Mouse (Mus musculus) right cerebral cortex, postnatal 36 days (tissue): Measurements from ENCODE around the gene Ptprh.

Experiments used
- DNase-seq, 2 experiments: peaks; one replicate each; pipeline ENCODE4 v3.0.0; 2022; ENCODE audit warnings: low spot score in 2 of 2, mixed read lengths in 1 of 2

Ptprh gene

GRCm38 (mm10) chr7:4603873-4604272 lies at the start of gene Ptprh:
Ptprh (minus strand) TSS chr7:4604041.
- DNase-seq: no peak

DNA sequence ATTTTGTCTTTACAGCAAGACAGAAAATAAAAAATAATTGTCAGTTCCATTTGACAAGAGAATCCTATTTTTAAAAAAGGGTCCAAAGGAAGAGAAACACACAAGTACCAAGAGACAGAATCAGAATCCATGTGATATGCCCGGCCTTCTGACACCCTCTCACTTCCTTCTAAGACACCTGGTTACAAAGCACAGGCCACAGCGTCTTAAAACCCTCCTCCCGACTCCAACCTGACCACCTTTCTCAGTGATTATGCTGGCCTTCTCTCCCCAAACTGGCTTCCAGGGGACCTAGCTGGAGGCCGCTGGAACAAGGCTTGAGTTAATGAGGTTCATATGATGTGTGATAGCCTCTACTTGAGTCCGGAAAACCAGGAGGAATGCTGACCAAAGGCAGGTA lies 49.5 kb upstream of the Ptprh start:
- DNase-seq: no peak

- DNase-seq: no peak
Measured at GRCm38 (mm10) chr7:4652726-4653125, 48.9 kb upstream of the Ptprh start.

DNA sequence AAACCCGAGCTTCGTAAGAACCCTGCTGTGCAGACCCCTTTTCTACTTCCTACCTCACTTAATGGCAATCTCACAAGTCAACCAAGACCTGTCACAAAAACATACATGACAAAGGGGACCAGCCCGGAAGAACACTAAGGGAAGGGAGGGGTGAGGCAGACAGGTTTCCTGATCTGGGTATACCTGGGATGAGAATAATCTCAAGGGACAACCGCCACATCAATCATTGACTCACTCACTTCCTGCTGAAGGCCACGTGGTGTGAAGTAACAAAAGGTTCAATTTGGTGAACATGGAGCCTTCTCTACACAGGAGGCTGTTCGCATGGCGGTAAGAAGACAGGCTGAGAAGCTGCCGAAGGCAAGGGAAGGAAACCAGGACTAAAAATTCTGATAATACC lies 47.7 kb upstream of the Ptprh start:
- DNase-seq: no peak

GRCm38 (mm10) chr7:4647992-4648391 lies 44.2 kb upstream of the Ptprh start:
- no peak for DNase-seq

DNA sequence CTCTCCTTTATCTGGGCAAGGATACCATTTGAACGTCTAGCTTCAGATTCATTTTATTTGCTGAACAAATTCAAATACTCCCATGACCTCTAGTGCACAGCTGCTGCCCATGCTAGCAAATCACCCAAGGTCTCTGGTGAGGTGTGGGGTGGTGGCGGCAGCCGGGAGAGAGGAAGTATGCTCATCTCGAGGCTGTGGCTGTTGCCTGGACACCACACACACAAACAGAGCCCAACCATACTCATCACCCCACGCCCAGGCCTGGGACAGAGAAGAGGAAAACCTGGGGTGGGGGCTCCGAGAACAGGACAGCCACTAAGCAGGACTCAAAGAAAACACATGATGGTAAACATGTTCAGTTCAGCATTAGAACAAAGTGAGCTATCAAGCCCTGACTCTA lies 43.5 kb upstream of the Ptprh start:
- DNase-seq: no peak

DNA sequence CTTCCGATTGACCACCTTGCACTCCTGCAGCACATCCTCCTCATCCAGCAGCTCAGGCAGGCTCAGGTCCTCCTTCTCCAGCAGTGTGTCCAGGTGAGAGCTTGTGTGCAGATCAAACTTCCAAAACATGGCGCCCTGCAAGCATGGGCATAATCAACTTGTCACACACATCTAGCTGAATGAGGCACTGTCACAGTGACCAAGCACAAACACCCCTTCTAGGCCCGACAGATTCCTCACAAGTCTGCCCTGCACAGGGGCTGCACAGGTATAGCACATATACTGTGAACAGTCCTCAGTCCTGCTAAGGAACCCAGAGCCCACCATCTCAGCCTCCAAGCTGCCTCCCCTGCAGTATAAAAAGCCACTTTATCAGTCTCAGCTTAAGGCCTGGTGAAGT lies 43.0 kb upstream of the Ptprh start:
- no peak for DNase-seq

DNA sequence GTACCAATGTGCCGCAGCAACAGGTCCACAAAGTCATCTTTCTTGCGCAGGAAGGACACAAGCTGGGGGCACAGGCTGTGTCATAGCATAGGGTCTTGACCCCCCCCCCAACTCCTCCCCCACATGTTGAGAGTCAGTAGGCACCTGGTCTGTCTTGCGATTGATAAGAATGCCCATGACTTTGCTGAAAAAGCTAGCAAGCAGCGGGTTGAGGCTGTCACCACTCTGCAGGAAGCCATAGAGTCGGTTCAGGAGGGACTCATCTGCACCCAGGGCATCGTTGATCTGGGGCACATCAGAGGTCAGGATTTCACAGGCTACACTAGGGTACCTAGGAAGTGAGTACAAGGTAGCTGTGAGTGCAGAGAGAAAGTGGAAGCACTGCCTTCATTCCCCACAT lies 39.4 kb upstream of the Ptprh start:
- DNase-seq: no peak

DNA sequence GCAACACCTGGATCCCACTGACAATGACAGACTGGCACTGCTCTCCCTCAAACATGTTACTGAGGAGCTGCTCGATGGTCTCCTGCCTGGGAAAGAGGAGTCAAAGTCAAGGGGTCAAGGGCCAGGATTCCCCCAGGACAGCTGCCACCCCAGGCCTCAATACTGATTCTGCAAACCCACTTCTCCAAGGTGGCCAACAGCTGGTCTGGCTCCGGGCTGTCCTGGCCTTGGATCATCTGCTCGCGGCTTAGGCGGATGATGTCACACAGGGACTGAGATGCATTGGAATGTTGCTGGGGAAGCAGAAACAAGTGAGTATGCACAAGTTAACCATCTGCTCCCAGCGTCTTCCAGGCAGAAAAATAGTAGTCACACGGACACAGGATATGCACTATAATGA lies 38.1 kb upstream of the Ptprh start:
- DNase-seq: no peak

- no peak for DNase-seq
Measured at GRCm38 (mm10) chr7:4641155-4641554, 37.3 kb upstream of the Ptprh start.

GRCm38 (mm10) chr7:4636179-4636578 lies 32.3 kb upstream of the Ptprh start:
- DNase-seq: no peak

GRCm38 (mm10) chr7:4631031-4631430 lies 27.2 kb upstream of the Ptprh start, which contains the start of gene Tmem86b:
Tmem86b (minus strand) TSS chr7:4631422.
- DNase-seq: no peak

- no peak for DNase-seq
Measured at GRCm38 (mm10) chr7:4630198-4630597, 26.4 kb upstream of the Ptprh start.

GRCm38 (mm10) chr7:4629586-4629985 lies 25.7 kb upstream of the Ptprh start:
- DNase-seq: no peak

GRCm38 (mm10) chr7:4625928-4626327 lies 22.1 kb upstream of the Ptprh start:
- DNase-seq: no peak

DNA sequence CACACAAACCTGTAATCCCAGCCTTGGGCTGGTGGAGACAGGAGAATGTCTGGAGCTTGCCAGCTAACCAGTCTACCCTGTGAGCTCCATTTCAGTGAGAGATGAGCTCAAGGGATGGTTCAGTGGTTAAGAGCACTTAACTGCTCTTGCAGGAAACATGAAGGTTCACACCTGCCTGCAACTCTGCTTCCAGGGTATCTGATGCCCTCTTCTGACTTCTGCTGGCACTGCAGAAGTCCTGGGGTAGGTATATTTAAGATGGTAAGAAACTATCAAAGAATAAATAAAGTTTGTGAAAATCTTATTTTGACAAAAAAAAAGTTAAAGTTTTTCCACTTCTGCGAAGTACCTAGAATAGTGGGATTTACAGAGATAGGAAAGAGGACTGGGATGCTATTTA lies 20.5 kb upstream of the Ptprh start:
- DNase-seq: no peak

GRCm38 (mm10) chr7:4623544-4624189 lies 19.8 kb upstream of the Ptprh start:
- no peak for DNase-seq

DNA sequence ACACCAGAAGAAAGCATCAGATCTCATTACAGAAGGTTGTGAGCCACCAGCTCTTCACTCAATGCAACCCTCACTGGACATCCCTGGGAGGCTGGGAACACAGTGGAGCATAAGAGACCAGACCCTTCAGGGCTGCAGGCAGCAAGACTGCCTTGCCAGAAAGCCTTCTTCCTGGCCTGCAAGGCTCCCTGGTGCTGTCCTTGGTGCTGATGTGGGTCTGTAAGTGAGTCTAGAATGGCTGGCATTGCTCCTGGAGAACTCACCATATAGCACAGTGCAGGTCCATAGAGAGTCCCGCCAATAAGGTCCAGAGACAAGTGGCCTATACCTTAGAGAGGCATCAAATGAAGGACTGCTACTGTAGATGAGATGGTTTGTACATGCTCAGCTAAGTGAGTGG lies 16.1 kb upstream of the Ptprh start:
- DNase-seq: no peak

GRCm38 (mm10) chr7:4613740-4614403 lies 10.0 kb upstream of the Ptprh start:
- no peak for DNase-seq

GRCm38 (mm10) chr7:4612956-4613355 lies 9.1 kb upstream of the Ptprh start:
- no peak for DNase-seq

DNA sequence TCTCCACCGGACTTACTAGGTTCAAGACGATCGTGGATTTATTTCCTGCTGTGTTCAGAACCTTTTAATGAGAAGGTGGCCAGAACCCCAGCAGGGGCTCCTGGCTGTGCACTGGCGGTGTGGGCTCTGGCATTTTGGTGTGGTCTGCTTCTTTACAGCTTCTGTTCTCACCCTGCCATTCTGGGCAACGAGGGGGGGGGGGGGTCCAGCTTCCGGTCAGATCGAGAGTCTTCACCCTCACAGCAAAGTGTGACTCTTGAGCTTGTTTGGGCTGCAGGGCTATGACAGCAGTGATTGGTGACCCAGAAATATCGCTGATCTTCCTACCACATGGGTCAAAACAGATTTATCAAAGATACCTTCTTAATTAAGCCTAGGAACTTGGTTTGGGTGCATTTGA lies 8.5 kb upstream of the Ptprh start:
- no peak for DNase-seq

DNA sequence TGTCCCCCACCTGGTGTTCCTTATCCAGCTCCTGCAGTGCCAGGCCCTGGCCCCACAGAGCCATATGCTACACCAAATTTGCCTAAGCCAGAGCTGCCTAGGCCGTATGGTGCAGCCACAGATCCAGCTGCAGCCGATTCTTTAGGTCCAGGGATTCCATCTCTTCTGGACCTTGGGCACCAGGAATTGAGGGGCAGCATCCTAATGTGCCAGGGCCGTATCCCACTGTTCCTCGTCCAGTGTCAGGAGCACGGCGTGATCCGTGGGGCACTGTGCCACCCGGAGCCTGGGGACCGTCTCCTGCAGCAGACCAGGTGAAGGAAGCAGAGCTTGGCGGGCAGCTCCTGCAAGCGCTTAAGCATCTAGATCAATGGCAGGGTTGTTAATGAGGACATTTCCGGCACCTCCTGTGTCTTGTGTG lies 8.1 kb upstream of the Ptprh start:
- no peak for DNase-seq

DNA sequence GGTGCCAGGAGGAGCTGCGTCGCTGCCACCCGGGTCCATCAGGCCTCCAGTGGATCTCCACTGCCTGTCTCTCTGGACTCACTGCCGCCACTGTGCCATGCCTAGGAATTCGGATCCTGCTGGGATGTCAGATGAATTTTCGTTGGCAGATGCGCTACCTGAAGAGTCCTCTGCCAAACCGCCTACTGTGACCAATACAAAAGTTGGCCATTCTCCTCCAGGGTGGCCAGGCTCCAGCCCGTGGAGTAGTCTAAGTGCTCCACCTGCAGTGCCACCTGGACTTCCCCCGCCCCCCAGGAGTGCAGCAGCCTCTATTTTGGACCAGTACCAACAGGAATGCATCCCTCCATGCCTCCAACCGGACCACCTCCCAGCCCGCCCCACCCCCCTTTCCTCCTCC lies 7.7 kb upstream of the Ptprh start:
- DNase-seq: no peak

GRCm38 (mm10) chr7:4608002-4608401 lies 4.2 kb upstream of the Ptprh start:
- no peak for DNase-seq
